Mouse (Mus musculus): Measurements from ENCODE around the gene Pnlip.

Pnlip gene

GRCm38 (mm10) chr19:58726551-58726950 is 74.3 kb downstream of the Pnlip start:
- no peak for DNase-seq (ENCODE audit: low read depth, low spot score)

GRCm38 (mm10) chr19:58727756-58728155 is 75.5 kb downstream of the Pnlip start:
- no peak for DNase-seq (ENCODE audit: low read depth, low spot score)

GRCm38 (mm10) chr19:58728445-58729031 is 76.2 kb downstream of the Pnlip start, which contains the start of gene Pnliprp1:
Gene Pnliprp1 (plus strand): TSS chr19:58728887.
- no peak for DNase-seq (ENCODE audit: low read depth, low spot score)
